Mouse (Mus musculus) limb, embryonic 11.5 days (tissue): ENCODE measurements at regions not wholly inside any gene's neighbourhood (a gene's known extent, or its start where the extent isn't known, plus 50 kb on each side); places are given as distances from the start of the nearest gene placed in this dataset.

Experiments
- ATAC-seq: fragments of 200-750 bp; cut with Nextera tagmentation; 2 replicates; pipeline ENCODE4 v1.8.0; 2017; ENCODE audit warnings: low read depth; ENCODE audit not compliant: insufficient number of reproducible peaks, low FRiP score, low TSS enrichment
- DNase-seq: peaks from one replicate; pipeline ENCODE4 v3.0.0-alpha.2; 2015; ENCODE audit warnings: low spot score
- H3K27ac ChIP-seq: fragments of 300-500 bp; sonication (generic); replicated peaks from 2 replicates; pipeline ENCODE4 v1.5.1; 2014; ENCODE audit warnings: low read depth, mild to moderate bottlenecking, low read length
- H3K27me3 ChIP-seq: fragments of 300-500 bp; sonication (generic); 2 replicates; pipeline ENCODE4 v1.6.1; 2014; ENCODE audit warnings: mild to moderate bottlenecking, low read length, mixed read lengths; ENCODE audit not compliant: control insufficient read depth, insufficient read depth
- H3K36me3 ChIP-seq: fragments of 300-500 bp; sonication (generic); 2 replicates; pipeline ENCODE4 v1.6.1; 2014; ENCODE audit warnings: mild to moderate bottlenecking, low read length, moderate library complexity, mixed read lengths; ENCODE audit not compliant: control insufficient read depth, insufficient read depth
- H3K4me1 ChIP-seq: fragments of 300-500 bp; sonication (generic); 2 replicates; pipeline ENCODE4 v1.6.1; 2014; ENCODE audit warnings: low read length, mixed read lengths; ENCODE audit not compliant: control insufficient read depth, insufficient read depth
- H3K4me2 ChIP-seq: fragments of 300-500 bp; sonication (generic); 2 replicates; pipeline ENCODE4 v1.6.1; 2014; ENCODE audit warnings: low read depth, mild to moderate bottlenecking, moderate library complexity; ENCODE audit not compliant: severe bottlenecking
- H3K4me3 ChIP-seq: fragments of 300-500 bp; sonication (generic); 2 replicates; pipeline ENCODE4 v1.5.1; 2014; ENCODE audit warnings: low read depth, low read length
- H3K9ac ChIP-seq: fragments of 300-500 bp; sonication (generic); 2 replicates; pipeline ENCODE4 v1.6.1; 2014; ENCODE audit warnings: mild to moderate bottlenecking, low read length
- H3K9me3 ChIP-seq: fragments of 300-500 bp; sonication (generic); 2 replicates; pipeline ENCODE4 v1.6.1; 2016; ENCODE audit warnings: low read length; ENCODE audit not compliant: control insufficient read depth
- WGBS: fragments of 180-500 bp; shearing (Covaris S2); extraction: QIAGEN DNeasy Blood & Tissue Kit; methylation state at CpG from one replicate; pipeline ENCODE4 v1.1.7; 2014; 5-methylcytosine and 5-hydroxymethylcytosine counted together

GRCm38 (mm10) chr9:32018020-32018419 lies 97.9 kb upstream of the Arhgap32 start:
- Histone ChIP-seq H3K27me3 (no peaks in the 10 kb centered on the region), H3K4me1 (peaks cover 6% of the 10 kb centered on the region; the same call in 1 of the 2 replicates), H3K4me3 (no peak overlapping the region), H3K9me3 (no peaks in the 10 kb centered on the region), H3K4me2 (no peak overlapping the region), H3K9ac (no peak overlapping the region), H3K36me3 (no peaks in the 10 kb centered on the region), H3K27ac (no peak overlapping the region)
- ATAC-seq (no peak), DNase-seq (no peak)

GRCm38 (mm10) chr9:32019786-32020185 lies 96.2 kb upstream of the Arhgap32 start:
- Histone ChIP-seq H3K9ac (no peak overlapping the region), H3K4me3 (no peak overlapping the region), H3K4me1 (peaks cover 6% of the 10 kb centered on the region; the same call in 1 of the 2 replicates), H3K4me2 (no peak overlapping the region), H3K27ac (no peak overlapping the region), H3K36me3 (no peaks in the 10 kb centered on the region), H3K9me3 (no peaks in the 10 kb centered on the region), H3K27me3 (no peaks in the 10 kb centered on the region)
- ATAC-seq: no peak
- 85% methylated on average over 5 of the region's 5 CpGs for WGBS
- DNase-seq: no peak

GRCm38 (mm10) chr9:32020942-32021731 lies 94.8 kb upstream of the Arhgap32 start:
- H3K9me3 ChIP-seq: no peaks in the 10 kb centered on the region
- H3K27ac ChIP-seq: 0 out of 2 replicates have a peak overlapping the region, but pooled peaks have one; percentile 37
- H3K36me3 ChIP-seq: no peaks in the 10 kb centered on the region
- DNase-seq: peak; percentile 40
- H3K27me3 ChIP-seq: no peaks in the 10 kb centered on the region
- 15% methylated on average over 13 of the region's 13 CpGs for WGBS
- ATAC-seq: no peak
- H3K4me3 ChIP-seq: no peak overlapping the region
- peaks cover 6% of the 10 kb centered on the region; the same call in 1 of the 2 replicates for H3K4me1 ChIP-seq
- H3K4me2 ChIP-seq: no peak overlapping the region
- H3K9ac ChIP-seq: 0 out of 2 replicates have a peak overlapping the region, but pooled peaks have one; percentile 27

GRCm38 (mm10) chr9:32021755-32022154 lies 94.2 kb upstream of the Arhgap32 start:
- WGBS: 30% methylated on average over 3 of the region's 3 CpGs
- peaks cover 6% of the 10 kb centered on the region; the same call in 1 of the 2 replicates for H3K4me1 ChIP-seq
- no peaks in the 10 kb centered on the region for H3K27me3 ChIP-seq
- no peak overlapping the region for H3K27ac ChIP-seq
- H3K4me3 ChIP-seq: no peak overlapping the region
- H3K9ac ChIP-seq: no peak overlapping the region
- H3K9me3 ChIP-seq: no peaks in the 10 kb centered on the region
- no peaks in the 10 kb centered on the region for H3K36me3 ChIP-seq
- no peak overlapping the region for H3K4me2 ChIP-seq
- ATAC-seq: no peak
- no peak for DNase-seq

GRCm38 (mm10) chr9:32022996-32023395 lies 92.9 kb upstream of the Arhgap32 start:
- H3K27ac ChIP-seq: no peak overlapping the region
- peaks cover 6% of the 10 kb centered on the region; the same call in 1 of the 2 replicates for H3K4me1 ChIP-seq
- no peak for ATAC-seq
- no peaks in the 10 kb centered on the region for H3K27me3 ChIP-seq
- no peak for DNase-seq
- H3K4me3 ChIP-seq: no peak overlapping the region
- H3K9me3 ChIP-seq: no peaks in the 10 kb centered on the region
- H3K9ac ChIP-seq: no peak overlapping the region
- no peak overlapping the region for H3K4me2 ChIP-seq
- WGBS: 86% methylated on average over 10 of the region's 10 CpGs
- H3K36me3 ChIP-seq: no peaks in the 10 kb centered on the region

- Histone ChIP-seq H3K4me2 (no peak overlapping the region), H3K4me1 (peaks cover 6% of the 10 kb centered on the region; the same call in 1 of the 2 replicates), H3K9me3 (no peaks in the 10 kb centered on the region), H3K4me3 (no peak overlapping the region), H3K27ac (no peak overlapping the region), H3K36me3 (no peaks in the 10 kb centered on the region), H3K27me3 (no peaks in the 10 kb centered on the region), H3K9ac (no peak overlapping the region)
- 14% methylated on average over 5 of the region's 5 CpGs for WGBS
- DNase-seq (no peak), ATAC-seq (no peak)
Observed at GRCm38 (mm10) chr9:32024767-32025166, 91.2 kb upstream of the Arhgap32 start.

- no peak overlapping the region for H3K4me3 ChIP-seq
- ATAC-seq (no peak), DNase-seq (no peak)
- H3K27me3 ChIP-seq: no peaks in the 10 kb centered on the region
- WGBS: 41% methylated on average over 8 of the region's 8 CpGs
- no peaks in the 10 kb centered on the region for H3K9me3 ChIP-seq
- no peak overlapping the region for H3K27ac ChIP-seq
- H3K4me1 ChIP-seq: no peaks in the 10 kb centered on the region
- H3K36me3 ChIP-seq: no peaks in the 10 kb centered on the region
- no peak overlapping the region for H3K4me2 ChIP-seq
- no peak overlapping the region for H3K9ac ChIP-seq
Observed at GRCm38 (mm10) chr9:32027962-32028361, 88.0 kb upstream of the Arhgap32 start.

GRCm38 (mm10) chr9:32029001-32029400 lies 86.9 kb upstream of the Arhgap32 start:
- 91% methylated on average over 1 of the region's 1 CpGs for WGBS
- Histone ChIP-seq H3K36me3 (no peaks in the 10 kb centered on the region), H3K27me3 (no peaks in the 10 kb centered on the region), H3K9me3 (no peaks in the 10 kb centered on the region), H3K4me3 (no peak overlapping the region), H3K27ac (no peak overlapping the region), H3K9ac (no peak overlapping the region), H3K4me2 (no peak overlapping the region), H3K4me1 (peaks cover 6% of the 10 kb centered on the region; the same call in 1 of the 2 replicates)
- ATAC-seq: no peak
- no peak for DNase-seq
